Mouse (Mus musculus) MEL (cell line): Measurements from ENCODE around the gene E2f2.

ENCODE experiments used
- CHD2 ChIP-seq: IDR thresholded peaks from 2 replicates; pipeline ENCODE4 v1.6.1; 2011; ENCODE audit warnings: low read length, improper control_type of control experiment
- CTCF ChIP-seq, 3 experiments: IDR thresholded peaks in 2 of 3; conservative IDR thresholded peaks in 1 of 3; 2 replicates each; pipeline ENCODE4 v1.5.1; 2011 to 2012; ENCODE audit warnings: low read length in 3 of 3, low read depth in 2 of 3, mild to moderate bottlenecking in 2 of 3, improper control_type of control experiment in 1 of 3, inconsistent platforms in 1 of 3, mixed read lengths in 1 of 3, moderate library complexity in 1 of 3; ENCODE audit not compliant: control insufficient read depth in 1 of 3, insufficient read depth in 1 of 3, poor library complexity in 1 of 3, severe bottlenecking in 1 of 3
- EP300 ChIP-seq, 2 experiments: IDR thresholded peaks; 2 replicates each; pipeline ENCODE4 v1.6.1; 2011; ENCODE audit warnings: improper control_type of control experiment in 2 of 2, low read length in 2 of 2, low read depth in 1 of 2, mild to moderate bottlenecking in 1 of 2
- GATA1 ChIP-seq: IDR thresholded peaks from 2 replicates; pipeline ENCODE4 v1.6.1; 2011; ENCODE audit warnings: low read depth, low read length, improper control_type of control experiment
- MYB ChIP-seq: IDR thresholded peaks from 2 replicates; pipeline ENCODE4 v1.6.1; 2011; ENCODE audit warnings: mild to moderate bottlenecking, low read depth, low read length, improper control_type of control experiment
- POLR2A ChIP-seq, 2 experiments: IDR thresholded peaks; 2 replicates each; pipeline ENCODE4 v1.6.1; 2011 to 2012; ENCODE audit warnings: low read length in 2 of 2, mild to moderate bottlenecking in 2 of 2, control low read depth in 1 of 2, improper control_type of control experiment in 1 of 2, low read depth in 1 of 2, moderate library complexity in 1 of 2; ENCODE audit not compliant: control insufficient read depth in 1 of 2, insufficient read depth in 1 of 2, poor library complexity in 1 of 2
- POLR2AphosphoS5 ChIP-seq: IDR thresholded peaks from 2 replicates; pipeline ENCODE4 v1.6.1; 2012; ENCODE audit warnings: low read depth, borderline replicate concordance, mild to moderate bottlenecking, inconsistent platforms, low read length, moderate library complexity, mixed read lengths

- TF ChIP-seq POLR2AphosphoS5 (no peak), EP300 (IDR thresholded peaks at IDR 0.05; ENCODE audit: low read depth in 1 of 2, low read length in 2 of 2) (no peak), CTCF (IDR thresholded peaks at IDR 0.05 in 2 of 3, conservative IDR thresholded peaks at IDR 0.05 in 1 of 3; ENCODE audit: control insufficient read depth in 1 of 3, insufficient read depth in 1 of 3, low read depth in 2 of 3, low read length in 3 of 3, poor library complexity in 1 of 3, severe bottlenecking in 1 of 3) (no peak), GATA1 (no peak), POLR2A (IDR thresholded peaks at IDR 0.05; ENCODE audit: control insufficient read depth in 1 of 2, insufficient read depth in 1 of 2, low read depth in 1 of 2, low read length in 2 of 2, poor library complexity in 1 of 2) (no peak), CHD2 (no peak), MYB (no peak)
Measured at GRCm38 (mm10) chr4:136171455-136171854, 739 bp upstream of the E2f2 start.
